Mouse (Mus musculus) lung, embryonic 14.5 days (tissue): ENCODE results near the gene Erp44. TPM values are rescaled to one million over a fixed set of nuclear protein-coding genes. Genes with fewer than 3 reads are reported as not detected.

Experiments
- ATAC-seq: fragments of 200-750 bp; cut with Nextera tagmentation; 2 replicates; pipeline ENCODE4 v1.8.0; 2017; ENCODE audit warnings: mild to moderate bottlenecking, moderate TSS enrichment, moderate library complexity; ENCODE audit not compliant: insufficient read depth
- DNase-seq: peaks from one replicate; pipeline ENCODE4 v3.0.0-alpha.2; 2015
- H3K27ac ChIP-seq: fragments of 300-500 bp; sonication (generic); 2 replicates; pipeline ENCODE4 v1.5.1; 2014; ENCODE audit warnings: low read depth, mild to moderate bottlenecking, moderate library complexity
- H3K27me3 ChIP-seq: fragments of 300-500 bp; sonication (generic); 2 replicates; pipeline ENCODE4 v1.6.1; 2014; ENCODE audit warnings: low read length, control low read depth; ENCODE audit not compliant: insufficient read depth
- H3K36me3 ChIP-seq: fragments of 300-500 bp; sonication (generic); 2 replicates; pipeline ENCODE4 v1.6.1; 2014; ENCODE audit warnings: control low read depth; ENCODE audit not compliant: insufficient read depth
- H3K4me1 ChIP-seq: fragments of 300-500 bp; sonication (generic); 2 replicates; pipeline ENCODE4 v1.6.1; 2014; ENCODE audit warnings: antibody characterized with exemption, control low read depth; ENCODE audit not compliant: insufficient read depth
- H3K4me2 ChIP-seq: fragments of 300-500 bp; sonication (generic); 2 replicates; pipeline ENCODE4 v1.6.1; 2014; ENCODE audit warnings: mild to moderate bottlenecking
- H3K4me3 ChIP-seq: fragments of 300-500 bp; sonication (generic); 2 replicates; pipeline ENCODE4 v1.5.1; 2014; ENCODE audit warnings: low read depth, low read length
- H3K9ac ChIP-seq: fragments of 300-500 bp; sonication (generic); 2 replicates; pipeline ENCODE4 v1.6.1; 2014
- H3K9me3 ChIP-seq: fragments of 300-500 bp; sonication (generic); 2 replicates; pipeline ENCODE4 v1.6.1; 2016; ENCODE audit warnings: low read depth, low read length, control low read depth
- CTCF ChIP-seq: IDR thresholded peaks from 2 replicates; pipeline ENCODE4 v1.5.1; 2016; ENCODE audit warnings: antibody characterized with exemption, low read depth
- WGBS: fragments of 180-500 bp; shearing (Covaris S2); extraction: QIAGEN DNeasy Blood & Tissue Kit; methylation state at CpG from one replicate; pipeline ENCODE4 v1.1.7; 2014; 5-methylcytosine and 5-hydroxymethylcytosine counted together
- microRNA counts: library from miRNA; unstranded; fragments of <30 nt; microRNA quantifications from one replicate; lab custom pipeline; 2016
- microRNA-seq: library from miRNA; unstranded; fragments of <30 nt; microRNA quantifications from one replicate; pipeline ENCODE4, GENCODE M21; 2016; ENCODE audit warnings: borderline number of aligned reads
- polyA plus RNA-seq: library from polyadenylated mRNA; unstranded; fragments of >200 nt; fragmentation: Nextera tagmentation; extraction: Ambion mirVana; gene quantifications from 2 replicates; pipeline ENCODE4 v1.2.1, GENCODE M21; 2014

The Erp44 gene
- polyA plus RNA-seq, 1 experiment from 2014 or later = 72.2 TPM

GRCm38 (mm10) chr4:48153229-48153628 is 126.1 kb downstream of the Erp44 start:
- no peaks in the 10 kb centered on the region for H3K27me3 ChIP-seq
- H3K4me2 ChIP-seq = no peak overlapping the region
- no peak for TF ChIP-seq CTCF
- no peak overlapping the region for H3K4me3 ChIP-seq
- no peaks in the 10 kb centered on the region for H3K4me1 ChIP-seq
- 86% methylated on average over 5 of the region's 5 CpGs for WGBS
- no peak for DNase-seq
- peaks cover 5% of the 10 kb centered on the region; the same call in 1 of the 2 replicates for H3K36me3 ChIP-seq
- no peak overlapping the region for H3K27ac ChIP-seq
- H3K9ac ChIP-seq = no peak overlapping the region
- ATAC-seq = no peak
- H3K9me3 ChIP-seq = no peaks in the 10 kb centered on the region

GRCm38 (mm10) chr4:48149492-48149891 is 129.9 kb downstream of the Erp44 start:
- ATAC-seq (no peak), DNase-seq (no peak)
- no peak overlapping the region for H3K9ac ChIP-seq
- WGBS = 87% methylated on average over 2 of the region's 2 CpGs
- TF ChIP-seq CTCF = no peak
- no peak overlapping the region for H3K4me2 ChIP-seq
- no peak overlapping the region for H3K27ac ChIP-seq
- peaks cover 5% of the 10 kb centered on the region; the same call in 1 of the 2 replicates for H3K36me3 ChIP-seq
- H3K4me3 ChIP-seq = no peak overlapping the region
- no peaks in the 10 kb centered on the region for H3K9me3 ChIP-seq
- no peaks in the 10 kb centered on the region for H3K4me1 ChIP-seq
- no peaks in the 10 kb centered on the region for H3K27me3 ChIP-seq

MicroRNAs encoded within 50 kb of the gene (microRNA counts, 519-probe panel; counts per million panel counts)
- microRNA mmu-miR-1958 (lab: Ali Mortazavi, UCI) = 1,584 counts per million, percentile 12 among the panel's probes with 10 or more counts

Small RNA genes lying within 50 kb of the gene (microRNA-seq; reads per million reads assigned to microRNA genes)
- gene Mir1958 = not detected

Other genes with a start within 250 kb of the Erp44 start
- 0.12 and 0.22 TPM in 2 replicates for gene Nr4a3, start 234.4 kb downstream of the Erp44 start, polyA plus RNA-seq
- 29.9 and 31.8 TPM in 2 replicates for gene Stx17, start 154.6 kb downstream of the Erp44 start, polyA plus RNA-seq
- 8.8 and 9.6 TPM in 2 replicates for gene Invs, start 202 bp upstream of the Erp44 start, polyA plus RNA-seq
- gene Tex10, start 193.9 kb upstream of the Erp44 start, polyA plus RNA-seq = 71.4 and 73.3 TPM in 2 replicates